Mouse (Mus musculus) frontal cortex, adult (tissue): Measurements from ENCODE around the gene Tenm4.
"Not testable (repeated sequence)": the region's sequence is repeated elsewhere in the genome, so short reads cannot be mapped to it uniquely, and the experiment has no call there.

Source experiments
- ATAC-seq: cut with Nextera tagmentation; 2 replicates; pipeline ENCODE4 v1.9.2; 2017; ENCODE audit warnings: mild to moderate bottlenecking, moderate library complexity, mixed read lengths; ENCODE audit not compliant: low TSS enrichment

Tenm4 gene

GRCm38 (mm10) chr7:96890035-96890621 is 719.1 kb downstream of the Tenm4 start:
- no peak for ATAC-seq

DNA sequence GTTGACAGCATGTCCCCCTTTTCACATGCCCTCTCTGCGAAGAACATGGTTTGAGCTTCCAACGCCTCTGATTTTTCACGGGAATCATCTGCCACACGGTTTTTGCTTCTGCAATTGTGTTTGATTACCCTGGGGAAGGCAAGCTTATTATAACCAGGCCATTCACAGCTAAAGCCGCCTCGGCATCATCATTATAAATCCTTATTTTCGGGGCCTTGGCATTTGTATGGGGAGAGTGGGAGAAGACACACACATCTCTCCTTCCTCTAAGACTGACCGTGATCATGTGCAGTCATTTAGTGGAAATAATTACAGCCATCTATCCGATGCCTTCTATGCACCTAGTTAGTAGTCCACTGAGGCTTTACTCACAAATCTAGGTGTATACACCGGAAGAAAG is 719.9 kb downstream of the Tenm4 start:
- ATAC-seq, result no peak

DNA sequence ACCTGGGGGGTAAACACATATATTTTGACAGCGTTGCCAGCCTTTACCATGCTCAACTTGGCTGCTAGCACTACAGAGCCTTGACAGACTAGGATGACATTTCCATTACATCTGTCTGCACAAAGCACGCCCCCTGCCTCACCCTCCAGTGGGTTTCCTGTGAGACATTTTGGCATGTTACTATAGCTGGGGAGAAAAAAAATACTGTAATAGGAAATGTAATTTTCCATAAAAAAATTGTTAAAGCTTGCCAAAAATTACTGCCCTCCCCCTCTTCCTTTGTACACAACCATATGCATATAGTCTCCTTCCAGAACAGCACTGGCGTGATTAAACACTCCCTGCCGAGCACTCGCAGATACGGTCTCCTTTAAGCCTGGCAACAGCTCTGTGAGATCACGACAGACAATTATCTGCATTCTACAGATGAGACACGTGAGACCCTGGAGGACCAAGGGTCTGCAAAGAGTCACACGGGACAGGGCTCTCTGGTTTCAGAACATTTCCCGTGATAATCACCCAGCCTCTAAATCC is 728.1 kb downstream of the Tenm4 start:
- peak; percentile 50 for ATAC-seq

- no peak for ATAC-seq
Observed at GRCm38 (mm10) chr7:96902183-96902582, 731.1 kb downstream of the Tenm4 start.

DNA sequence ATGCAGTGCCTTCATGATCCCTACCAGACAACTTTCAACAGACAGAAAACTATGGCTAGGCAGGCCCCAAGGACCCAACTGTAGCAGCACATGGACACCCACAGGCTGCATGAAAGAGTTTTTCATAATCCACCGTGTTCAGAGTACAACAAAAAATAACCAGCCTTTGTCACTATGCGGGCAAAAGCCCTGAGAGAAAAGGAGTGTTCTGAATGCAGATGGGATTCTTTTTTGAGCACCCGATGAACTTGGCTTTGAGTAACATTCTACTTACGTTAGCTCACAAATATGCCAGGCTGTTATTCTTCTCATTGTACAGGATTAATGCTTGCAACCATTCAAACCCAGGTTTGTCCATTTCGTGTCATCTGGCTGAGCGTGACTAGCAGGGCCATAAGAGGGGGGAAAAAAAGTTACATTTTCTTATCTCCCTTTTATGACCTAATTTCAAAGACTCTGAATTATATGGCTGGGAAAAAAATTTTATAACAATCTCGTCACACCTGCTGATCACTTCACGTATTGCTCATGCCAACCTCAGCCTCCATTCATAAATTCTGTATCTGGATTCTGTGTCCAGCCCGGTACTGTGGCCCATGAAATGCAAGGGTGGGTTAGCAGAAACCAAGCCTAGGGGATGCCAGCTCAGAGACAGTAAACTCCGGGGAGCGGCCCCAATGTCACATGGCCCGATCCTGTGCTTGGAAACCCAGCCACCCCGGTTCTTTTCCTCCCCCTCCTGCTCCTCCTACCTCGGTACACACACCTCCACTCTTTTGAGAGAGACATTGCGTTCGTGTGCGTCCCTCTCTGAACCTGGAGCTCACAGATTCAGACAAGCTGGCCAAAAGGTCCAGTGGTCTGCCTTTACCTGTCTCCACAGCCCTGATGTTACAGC is 732.3 kb downstream of the Tenm4 start:
- peak; percentile 56; the same call in 1 of the 2 replicates for ATAC-seq

- no peak for ATAC-seq
Observed at GRCm38 (mm10) chr7:96904442-96904841, 733.4 kb downstream of the Tenm4 start.

- no peak for ATAC-seq
Observed at GRCm38 (mm10) chr7:96904936-96905335, 733.9 kb downstream of the Tenm4 start.

DNA sequence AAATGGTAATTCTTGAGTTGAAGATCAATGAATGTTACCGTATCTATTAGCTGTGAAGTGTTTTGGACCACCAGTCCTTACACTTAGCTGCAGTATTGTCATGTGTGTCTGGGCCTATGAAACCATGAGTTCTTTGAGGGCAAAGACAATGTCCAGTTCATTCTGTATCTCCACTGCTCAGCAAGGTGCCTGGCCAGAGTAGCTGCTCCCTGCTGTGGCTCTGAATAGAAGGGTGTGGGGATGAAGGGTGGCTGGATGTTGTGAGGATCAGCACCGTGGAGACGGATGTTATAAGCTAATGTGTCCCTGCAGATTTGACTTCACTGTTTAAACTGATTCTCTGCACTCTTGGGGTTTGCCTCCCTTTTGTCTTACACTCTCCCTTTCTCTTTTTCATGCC is 734.4 kb downstream of the Tenm4 start:
- ATAC-seq, result no peak

- ATAC-seq, result no peak
Observed at GRCm38 (mm10) chr7:96906216-96906615, 735.2 kb downstream of the Tenm4 start.

- ATAC-seq, result 0 out of 2 replicates have a peak, but pooled peaks have one; percentile 29
Observed at GRCm38 (mm10) chr7:96907971-96908680, 737.1 kb downstream of the Tenm4 start.

GRCm38 (mm10) chr7:96909856-96910255 is 738.8 kb downstream of the Tenm4 start:
- ATAC-seq, result no peak

GRCm38 (mm10) chr7:96910310-96910960 is 739.4 kb downstream of the Tenm4 start:
- ATAC-seq, result no peak

DNA sequence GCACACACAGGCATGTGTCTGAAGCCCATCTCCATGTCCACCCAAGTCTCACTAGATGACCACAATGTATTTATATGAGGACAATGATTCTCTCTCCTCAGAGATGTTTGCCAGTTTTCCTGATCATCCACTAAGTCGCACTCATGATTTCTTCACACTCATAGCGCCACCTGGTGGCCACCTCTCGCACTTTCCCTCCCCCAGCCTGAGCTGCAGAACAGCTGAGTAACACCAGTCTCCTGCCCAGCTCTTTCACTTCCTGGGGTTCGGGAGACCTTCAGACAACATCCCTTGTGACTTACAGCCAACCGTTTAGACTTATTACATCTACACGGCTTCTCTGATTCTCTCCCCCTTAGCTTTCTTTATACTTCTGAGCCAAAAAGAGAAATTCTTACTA is 743.0 kb downstream of the Tenm4 start:
- peak; percentile 81 for ATAC-seq

- ATAC-seq, result peak; percentile 71
Observed at GRCm38 (mm10) chr7:96915452-96916105, 744.5 kb downstream of the Tenm4 start.

GRCm38 (mm10) chr7:96920447-96921095 is 749.5 kb downstream of the Tenm4 start:
- ATAC-seq, result no peak; the same call in 1 of the 2 replicates

GRCm38 (mm10) chr7:96922927-96923326 is 751.9 kb downstream of the Tenm4 start:
- ATAC-seq, result no peak

DNA sequence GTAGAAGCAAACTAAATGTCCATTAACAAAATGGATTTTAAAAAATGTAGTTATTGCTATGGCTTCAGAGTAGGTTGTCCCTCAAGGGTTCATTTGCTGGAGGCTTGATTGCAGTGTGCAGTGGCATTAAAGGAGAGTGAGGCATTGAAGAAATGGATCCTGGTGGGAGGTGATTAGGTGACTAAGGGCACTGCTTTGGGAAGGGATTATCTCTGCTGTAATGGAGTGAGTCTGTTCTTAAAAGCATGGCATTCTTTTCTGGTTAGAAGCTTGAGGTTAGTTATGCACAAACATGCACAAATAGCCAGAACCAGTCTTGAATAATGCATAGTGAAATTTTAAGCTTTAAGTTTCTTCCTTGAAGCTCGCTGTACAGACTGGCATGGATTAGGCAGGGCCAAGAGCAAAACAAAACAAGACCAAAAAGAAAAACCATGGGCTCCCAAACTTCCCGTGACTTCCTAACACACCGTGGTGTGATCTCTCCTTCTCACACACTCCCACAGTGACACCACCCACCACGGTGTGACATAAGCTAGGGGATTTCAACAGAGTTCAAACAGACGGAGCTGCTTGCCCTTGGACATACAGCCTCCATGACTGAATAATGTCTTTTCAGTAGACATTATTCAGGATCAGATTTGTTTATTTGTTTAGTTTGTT is 772.8 kb downstream of the Tenm4 start:
- no peak for ATAC-seq

GRCm38 (mm10) chr7:96946501-96946900 is 775.5 kb downstream of the Tenm4 start:
- ATAC-seq, result not testable (repeated sequence)

DNA sequence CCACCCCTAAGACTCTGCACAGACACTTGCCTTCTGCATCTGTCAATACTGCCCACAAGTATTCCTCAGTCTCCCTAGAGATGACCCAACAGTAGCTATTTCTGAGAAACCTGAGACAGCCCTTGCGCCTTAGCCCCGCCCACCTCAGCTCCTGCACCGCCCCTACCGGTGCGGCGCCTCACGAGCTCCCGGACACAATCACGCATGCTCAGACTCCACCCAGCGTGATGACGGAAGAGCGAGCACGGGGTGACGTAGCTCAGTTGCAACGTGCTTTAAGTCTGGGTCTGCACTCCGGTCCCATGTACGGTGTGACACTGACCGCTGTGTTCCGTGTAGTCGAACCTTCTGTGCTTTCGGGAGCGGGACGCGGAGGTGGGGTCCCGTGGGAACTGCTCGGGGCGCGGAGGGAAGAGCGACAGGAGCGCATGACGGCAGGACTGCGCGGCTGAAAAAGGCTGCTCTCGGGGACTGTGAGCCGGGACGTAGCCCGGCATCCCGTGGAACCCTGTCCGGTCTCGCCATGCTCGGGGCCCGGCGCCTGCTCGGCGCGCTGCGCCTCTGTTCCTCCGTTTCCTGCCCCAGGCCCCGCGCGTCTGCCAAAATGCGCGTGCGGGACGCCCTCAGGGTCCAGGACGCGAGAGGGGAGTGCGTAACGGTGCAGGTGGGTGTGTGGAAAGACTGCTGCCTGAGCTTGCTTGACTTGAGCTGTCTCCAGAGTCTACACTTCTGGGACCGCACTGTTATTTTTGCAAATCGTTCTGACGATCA is 780.4 kb downstream of the Tenm4 start, which contains the start of gene Nars2:
TSS of gene Nars2 (plus strand) at position 225 of the 771 bp plus-strand sequence.
- peak; percentile 99 for ATAC-seq
